Mouse (Mus musculus): ENCODE measurements around the gene Fnbp1.

Fnbp1 gene

GRCm38 (mm10) chr2:31061868-31062628, 79.8 kb downstream of the Fnbp1 start:
- no peak for DNase-seq

GRCm38 (mm10) chr2:31060787-31061730, 80.7 kb downstream of the Fnbp1 start:
- no peak for DNase-seq

- DNase-seq: no peak
Observed at GRCm38 (mm10) chr2:31060271-31060670, 81.5 kb downstream of the Fnbp1 start.

GRCm38 (mm10) chr2:31058443-31058842, 83.4 kb downstream of the Fnbp1 start:
- no peak for DNase-seq

- DNase-seq: no peak
Observed at GRCm38 (mm10) chr2:31057549-31058177, 84.1 kb downstream of the Fnbp1 start.

- no peak for DNase-seq
Observed at GRCm38 (mm10) chr2:31056070-31056469, 85.7 kb downstream of the Fnbp1 start.

- no peak for DNase-seq
Observed at GRCm38 (mm10) chr2:31053851-31054340, 87.9 kb downstream of the Fnbp1 start.

GRCm38 (mm10) chr2:31053426-31053825, 88.4 kb downstream of the Fnbp1 start:
- DNase-seq: no peak

GRCm38 (mm10) chr2:31052441-31052840, 89.4 kb downstream of the Fnbp1 start:
- no peak for DNase-seq

GRCm38 (mm10) chr2:31048037-31048436, 93.8 kb downstream of the Fnbp1 start:
- DNase-seq: no peak

GRCm38 (mm10) chr2:31043856-31044255, 98.0 kb downstream of the Fnbp1 start:
- no peak for DNase-seq

- DNase-seq: no peak
Observed at GRCm38 (mm10) chr2:31042881-31043280, 98.9 kb downstream of the Fnbp1 start.

- DNase-seq: no peak
Observed at GRCm38 (mm10) chr2:31041386-31041785, 100.4 kb downstream of the Fnbp1 start.

GRCm38 (mm10) chr2:31040487-31040886, 101.3 kb downstream of the Fnbp1 start:
- DNase-seq: no peak

- no peak for DNase-seq
Observed at GRCm38 (mm10) chr2:31040043-31040442, 101.8 kb downstream of the Fnbp1 start.

GRCm38 (mm10) chr2:31036811-31037210, 105.0 kb downstream of the Fnbp1 start:
- no peak for DNase-seq

GRCm38 (mm10) chr2:31031972-31032371, 109.8 kb downstream of the Fnbp1 start:
- DNase-seq: no peak

- DNase-seq: no peak
Observed at GRCm38 (mm10) chr2:31026642-31027041, 115.2 kb downstream of the Fnbp1 start.

GRCm38 (mm10) chr2:31025458-31025857, 116.3 kb downstream of the Fnbp1 start:
- no peak for DNase-seq

GRCm38 (mm10) chr2:31024618-31025370, 117.0 kb downstream of the Fnbp1 start:
- peak; percentile 82 for DNase-seq

GRCm38 (mm10) chr2:31023940-31024339, 117.9 kb downstream of the Fnbp1 start:
- DNase-seq: no peak

GRCm38 (mm10) chr2:31020202-31020601, 121.6 kb downstream of the Fnbp1 start:
- no peak for DNase-seq

Measured in embryo, embryonic 11 days (tissue).